Mouse (Mus musculus): ENCODE results near the gene Pde4d. TPM values are rescaled to one million over a fixed set of nuclear protein-coding genes. Genes with fewer than 3 reads are reported as not detected.

Gene Pde4d
- polyA plus RNA-seq, 1 experiment from 2014 or later: 12.9 TPM

- H3K27me3 ChIP-seq (ENCODE audit: control insufficient read depth, insufficient read depth, low read depth, low read length): no peaks in the 10 kb centered on the region
- no peaks in the 10 kb centered on the region for H3K4me1 ChIP-seq (ENCODE audit: control insufficient read depth, low read depth, low read length)
- ATAC-seq (ENCODE audit: low read depth): no peak
- H3K27ac ChIP-seq (ENCODE audit: low read length): no peak overlapping the region
- 54% methylated on average over 5 of the region's 5 CpGs for WGBS (ENCODE audit: insufficient replicate concordance)
- peaks cover 5% of the 10 kb centered on the region; the same call in 1 of the 2 replicates for H3K36me3 ChIP-seq (ENCODE audit: control insufficient read depth, insufficient read depth)
- no peak overlapping the region for H3K4me3 ChIP-seq (ENCODE audit: low read depth, low read length)
- no peak overlapping the region for H3K9ac ChIP-seq (ENCODE audit: low read depth, low read length)
- H3K9me3 ChIP-seq (replicated peaks; ENCODE audit: control insufficient read depth, low read length): no peaks in the 10 kb centered on the region
- no peak overlapping the region for H3K4me2 ChIP-seq (ENCODE audit: low read depth, low read length)
Measured at GRCm38 (mm10) chr13:109759201-109759600, 1309.5 kb downstream of the Pde4d start.

GRCm38 (mm10) chr13:109761081-109761480, 1311.3 kb downstream of the Pde4d start:
- no peak overlapping the region for H3K4me2 ChIP-seq (ENCODE audit: low read depth, low read length)
- no peak overlapping the region for H3K4me3 ChIP-seq (ENCODE audit: low read depth, low read length)
- H3K9me3 ChIP-seq (replicated peaks; ENCODE audit: control insufficient read depth, low read length): no peaks in the 10 kb centered on the region
- no peak overlapping the region for H3K9ac ChIP-seq (ENCODE audit: low read depth, low read length)
- no peaks in the 10 kb centered on the region for H3K27me3 ChIP-seq (ENCODE audit: control insufficient read depth, insufficient read depth, low read depth, low read length)
- 83% methylated on average over 13 of the region's 13 CpGs for WGBS (ENCODE audit: insufficient replicate concordance)
- H3K4me1 ChIP-seq (ENCODE audit: control insufficient read depth, low read depth, low read length): no peaks in the 10 kb centered on the region
- no peak for ATAC-seq (ENCODE audit: low read depth)
- H3K27ac ChIP-seq (ENCODE audit: low read length): no peak overlapping the region
- H3K36me3 ChIP-seq (ENCODE audit: control insufficient read depth, insufficient read depth): peaks cover 5% of the 10 kb centered on the region; the same call in 1 of the 2 replicates

- Histone ChIP-seq H3K36me3 (ENCODE audit: control insufficient read depth, insufficient read depth) (peaks cover 5% of the 10 kb centered on the region; the same call in 1 of the 2 replicates), H3K27me3 (ENCODE audit: control insufficient read depth, insufficient read depth, low read depth, low read length) (no peaks in the 10 kb centered on the region), H3K9me3 (replicated peaks; ENCODE audit: control insufficient read depth, low read length) (no peaks in the 10 kb centered on the region), H3K4me3 (ENCODE audit: low read depth, low read length) (no peak overlapping the region), H3K4me2 (ENCODE audit: low read depth, low read length) (no peak overlapping the region), H3K27ac (ENCODE audit: low read length) (no peak overlapping the region), H3K9ac (ENCODE audit: low read depth, low read length) (no peak overlapping the region), H3K4me1 (ENCODE audit: control insufficient read depth, low read depth, low read length) (peaks cover 10% of the 10 kb centered on the region)
- 66% methylated on average over 7 of the region's 7 CpGs for WGBS (ENCODE audit: insufficient replicate concordance)
- no peak for ATAC-seq (ENCODE audit: low read depth)
Measured at GRCm38 (mm10) chr13:109774791-109775190, 1325.0 kb downstream of the Pde4d start.

- Histone ChIP-seq H3K4me2 (ENCODE audit: low read depth, low read length) (no peak overlapping the region), H3K36me3 (ENCODE audit: control insufficient read depth, insufficient read depth) (peaks cover 3% of the 10 kb centered on the region; the same call in 1 of the 2 replicates), H3K9me3 (replicated peaks; ENCODE audit: control insufficient read depth, low read length) (no peaks in the 10 kb centered on the region), H3K27ac (ENCODE audit: low read length) (no peak overlapping the region), H3K9ac (ENCODE audit: low read depth, low read length) (no peak overlapping the region), H3K27me3 (ENCODE audit: control insufficient read depth, insufficient read depth, low read depth, low read length) (no peaks in the 10 kb centered on the region), H3K4me1 (ENCODE audit: control insufficient read depth, low read depth, low read length) (peaks cover 10% of the 10 kb centered on the region), H3K4me3 (ENCODE audit: low read depth, low read length) (no peak overlapping the region)
- WGBS (ENCODE audit: insufficient replicate concordance): 24% methylated on average over 5 of the region's 5 CpGs
- ATAC-seq (ENCODE audit: low read depth): no peak; the same call in 1 of the 2 replicates
Measured at GRCm38 (mm10) chr13:109775197-109775596, 1325.4 kb downstream of the Pde4d start.

- Histone ChIP-seq H3K4me3 (ENCODE audit: low read depth, low read length) (peak overlapping the region; percentile 25), H3K4me2 (ENCODE audit: low read depth, low read length) (peak overlapping the region; percentile 51), H3K9me3 (replicated peaks; ENCODE audit: control insufficient read depth, low read length) (no peaks in the 10 kb centered on the region), H3K27ac (ENCODE audit: low read length) (no peak overlapping the region), H3K36me3 (ENCODE audit: control insufficient read depth, insufficient read depth) (peaks cover 3% of the 10 kb centered on the region; the same call in 1 of the 2 replicates), H3K4me1 (ENCODE audit: control insufficient read depth, low read depth, low read length) (peaks cover 10% of the 10 kb centered on the region), H3K27me3 (ENCODE audit: control insufficient read depth, insufficient read depth, low read depth, low read length) (no peaks in the 10 kb centered on the region), H3K9ac (ENCODE audit: low read depth, low read length) (no peak overlapping the region)
- ATAC-seq (ENCODE audit: low read depth): peak; percentile 94
- 3% methylated on average over 11 of the region's 11 CpGs for whole genome bisulfite sequencing (ENCODE audit: insufficient replicate concordance)
Measured at GRCm38 (mm10) chr13:109776116-109776515, 1326.4 kb downstream of the Pde4d start.

- WGBS (ENCODE audit: insufficient replicate concordance): 80% methylated on average over 3 of the region's 3 CpGs
- no peaks in the 10 kb centered on the region for H3K9me3 ChIP-seq (replicated peaks; ENCODE audit: control insufficient read depth, low read length)
- no peak overlapping the region for H3K4me3 ChIP-seq (ENCODE audit: low read depth, low read length)
- H3K27ac ChIP-seq (ENCODE audit: low read length): no peak overlapping the region
- no peak overlapping the region for H3K4me2 ChIP-seq (ENCODE audit: low read depth, low read length)
- H3K27me3 ChIP-seq (ENCODE audit: control insufficient read depth, insufficient read depth, low read depth, low read length): no peaks in the 10 kb centered on the region
- peaks cover 3% of the 10 kb centered on the region; the same call in 1 of the 2 replicates for H3K36me3 ChIP-seq (ENCODE audit: control insufficient read depth, insufficient read depth)
- H3K9ac ChIP-seq (ENCODE audit: low read depth, low read length): no peak overlapping the region
- H3K4me1 ChIP-seq (ENCODE audit: control insufficient read depth, low read depth, low read length): peaks cover 10% of the 10 kb centered on the region
- ATAC-seq (ENCODE audit: low read depth): no peak
Measured at GRCm38 (mm10) chr13:109776995-109777394, 1327.2 kb downstream of the Pde4d start.

GRCm38 (mm10) chr13:109777441-109777840, 1327.7 kb downstream of the Pde4d start:
- Histone ChIP-seq H3K4me3 (ENCODE audit: low read depth, low read length) (no peak overlapping the region), H3K4me1 (ENCODE audit: control insufficient read depth, low read depth, low read length) (peaks cover 10% of the 10 kb centered on the region), H3K27me3 (ENCODE audit: control insufficient read depth, insufficient read depth, low read depth, low read length) (no peaks in the 10 kb centered on the region), H3K27ac (ENCODE audit: low read length) (no peak overlapping the region), H3K9me3 (replicated peaks; ENCODE audit: control insufficient read depth, low read length) (no peaks in the 10 kb centered on the region), H3K36me3 (ENCODE audit: control insufficient read depth, insufficient read depth) (peaks cover 3% of the 10 kb centered on the region; the same call in 1 of the 2 replicates), H3K4me2 (ENCODE audit: low read depth, low read length) (no peak overlapping the region), H3K9ac (ENCODE audit: low read depth, low read length) (no peak overlapping the region)
- ATAC-seq (ENCODE audit: low read depth): no peak
- 83% methylated on average over 5 of the region's 5 CpGs for WGBS (ENCODE audit: insufficient replicate concordance)

- Histone ChIP-seq H3K36me3 (ENCODE audit: control insufficient read depth, insufficient read depth) (no peaks in the 10 kb centered on the region), H3K4me3 (ENCODE audit: low read depth, low read length) (no peak overlapping the region), H3K9ac (ENCODE audit: low read depth, low read length) (no peak overlapping the region), H3K9me3 (replicated peaks; ENCODE audit: control insufficient read depth, low read length) (no peaks in the 10 kb centered on the region), H3K4me2 (ENCODE audit: low read depth, low read length) (no peak overlapping the region), H3K27ac (ENCODE audit: low read length) (no peak overlapping the region), H3K4me1 (ENCODE audit: control insufficient read depth, low read depth, low read length) (peaks cover 10% of the 10 kb centered on the region), H3K27me3 (ENCODE audit: control insufficient read depth, insufficient read depth, low read depth, low read length) (no peaks in the 10 kb centered on the region)
- 78% methylated on average over 9 of the region's 9 CpGs for WGBS (ENCODE audit: insufficient replicate concordance)
- ATAC-seq (ENCODE audit: low read depth): no peak
Measured at GRCm38 (mm10) chr13:109778297-109778835, 1328.6 kb downstream of the Pde4d start.

GRCm38 (mm10) chr13:109781466-109781865, 1331.7 kb downstream of the Pde4d start:
- ATAC-seq (ENCODE audit: low read depth): no peak
- Histone ChIP-seq H3K36me3 (ENCODE audit: control insufficient read depth, insufficient read depth) (no peaks in the 10 kb centered on the region), H3K9ac (ENCODE audit: low read depth, low read length) (no peak overlapping the region), H3K4me1 (ENCODE audit: control insufficient read depth, low read depth, low read length) (no peaks in the 10 kb centered on the region), H3K4me3 (ENCODE audit: low read depth, low read length) (no peak overlapping the region), H3K27ac (ENCODE audit: low read length) (no peak overlapping the region), H3K9me3 (replicated peaks; ENCODE audit: control insufficient read depth, low read length) (no peaks in the 10 kb centered on the region), H3K4me2 (ENCODE audit: low read depth, low read length) (no peak overlapping the region), H3K27me3 (ENCODE audit: control insufficient read depth, insufficient read depth, low read depth, low read length) (no peaks in the 10 kb centered on the region)
- 69% methylated on average over 1 of the region's 1 CpGs for WGBS (ENCODE audit: insufficient replicate concordance)
